Mouse (Mus musculus) lung, postnatal 0 days (tissue): ENCODE measurements around the gene Ifitm3. TPM values are rescaled to one million over a fixed set of nuclear protein-coding genes. Genes with fewer than 3 reads are reported as not detected.
"Not testable (repeated sequence)": the region's sequence is repeated elsewhere in the genome, so short reads cannot be mapped to it uniquely, and the experiment has no call there.

Experiments
- ATAC-seq: fragments of 200-750 bp; cut with Nextera tagmentation; 2 replicates; pipeline ENCODE4 v1.8.0; 2017; ENCODE audit warnings: moderate library complexity
- DNase-seq: peaks from one replicate; pipeline ENCODE4 v3.0.0-alpha.2; 2016; ENCODE audit warnings: low spot score
- H3K27ac ChIP-seq: fragments of 300-500 bp; sonication (generic); 2 replicates; pipeline ENCODE4 v1.5.1; 2014; ENCODE audit warnings: antibody characterized with exemption, mild to moderate bottlenecking, low read length, mixed read lengths
- H3K27me3 ChIP-seq: fragments of 300-500 bp; sonication (generic); replicated peaks from 2 replicates; pipeline ENCODE4 v1.6.1; 2014; ENCODE audit warnings: low read length, mixed read lengths; ENCODE audit not compliant: insufficient read depth
- H3K36me3 ChIP-seq: fragments of 300-500 bp; sonication (generic); 2 replicates; pipeline ENCODE4 v1.6.1; 2014; ENCODE audit warnings: low read length, mixed read lengths; ENCODE audit not compliant: insufficient read depth
- H3K4me1 ChIP-seq: fragments of 300-500 bp; sonication (generic); 2 replicates; pipeline ENCODE4 v1.6.1; 2014; ENCODE audit warnings: antibody characterized with exemption, low read depth, low read length, mixed read lengths; ENCODE audit not compliant: insufficient read depth
- H3K4me2 ChIP-seq: fragments of 300-500 bp; sonication (generic); replicated peaks from 2 replicates; pipeline ENCODE4 v1.6.1; 2014; ENCODE audit warnings: low read depth, mild to moderate bottlenecking, low read length, moderate library complexity, mixed read lengths
- H3K4me3 ChIP-seq: fragments of 300-500 bp; sonication (generic); 2 replicates; pipeline ENCODE4 v1.5.1; 2014; ENCODE audit warnings: low read depth, low read length
- H3K9ac ChIP-seq: fragments of 300-500 bp; sonication (generic); replicated peaks from 2 replicates; pipeline ENCODE4 v1.6.1; 2014; ENCODE audit warnings: low read depth, mild to moderate bottlenecking
- H3K9me3 ChIP-seq: fragments of 300-500 bp; sonication (generic); 2 replicates; pipeline ENCODE4 v1.6.1; 2016; ENCODE audit warnings: low read length, mixed read lengths
- CTCF ChIP-seq: IDR thresholded peaks from 2 replicates; pipeline ENCODE4 v1.5.1; 2016; ENCODE audit warnings: antibody characterized with exemption, mild to moderate bottlenecking
- EP300 ChIP-seq: IDR thresholded peaks from 2 replicates; pipeline ENCODE4 v1.6.1; 2016; ENCODE audit warnings: antibody characterized with exemption, mild to moderate bottlenecking, control low read depth
- WGBS: fragments of 180-500 bp; shearing (Covaris S2); extraction: QIAGEN DNeasy Blood & Tissue Kit; methylation state at CpG from one replicate; pipeline ENCODE4 v1.1.7; 2014; 5-methylcytosine and 5-hydroxymethylcytosine counted together
- polyA plus RNA-seq: library from polyadenylated mRNA; unstranded; fragments of >200 nt; fragmentation: Nextera tagmentation; extraction: Ambion mirVana; gene quantifications from 2 replicates; pipeline ENCODE4 v1.2.1, GENCODE M21; 2015

Ifitm3 gene
- polyA plus RNA-seq, 1 experiment from 2014 or later: 1,037 TPM

DNA sequence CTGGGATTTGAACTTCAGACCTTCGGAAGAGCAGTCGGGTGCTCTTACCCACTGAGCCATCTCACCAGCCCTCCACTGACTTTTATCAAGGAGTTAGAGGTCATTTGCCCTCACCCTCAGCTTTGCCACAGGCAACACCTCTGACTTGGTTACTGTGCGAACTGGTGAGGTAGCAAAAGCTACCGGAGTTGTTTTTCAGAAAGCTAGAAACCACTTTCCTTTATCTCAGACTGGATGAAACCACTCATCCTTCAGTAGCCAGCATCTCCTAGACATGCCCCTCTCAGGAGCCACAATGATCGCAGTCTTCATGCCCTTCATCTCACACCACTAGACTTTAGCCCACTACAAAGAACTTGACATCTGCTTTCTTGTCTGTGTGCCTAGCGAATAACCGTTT, 27.6 kb downstream of the Ifitm3 start:
- no peak for TF ChIP-seq CTCF
- TF ChIP-seq EP300: no peak

DNA sequence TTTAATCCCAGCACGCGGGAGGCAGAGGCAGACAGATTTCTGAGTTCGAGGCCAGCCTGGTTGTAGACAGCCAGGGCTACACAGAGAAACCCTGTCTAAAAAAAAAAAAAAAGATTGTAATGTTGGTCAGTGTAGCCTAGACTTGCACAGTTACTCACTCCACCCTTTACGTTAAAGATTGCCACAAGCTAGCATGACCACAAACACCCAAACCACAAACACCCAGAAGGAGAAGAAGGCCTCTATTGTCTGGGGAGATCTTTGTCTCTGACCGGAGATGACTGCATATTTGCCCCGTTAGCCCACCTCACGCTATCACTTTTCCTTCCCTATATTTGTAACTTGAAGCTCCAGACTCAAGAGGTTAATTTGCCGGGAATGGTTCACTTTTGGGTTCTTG, 28.9 kb downstream of the Ifitm3 start:
- no peak overlapping the region for H3K9ac ChIP-seq
- no peak for TF ChIP-seq CTCF
- TF ChIP-seq EP300: no peak
- no peak for DNase-seq
- H3K27me3 ChIP-seq: no peaks in the 10 kb centered on the region
- no peak overlapping the region for H3K4me3 ChIP-seq
- 86% methylated on average over 8 of the region's 8 CpGs for WGBS
- H3K4me1 ChIP-seq: no peaks in the 10 kb centered on the region
- H3K4me2 ChIP-seq: no peak overlapping the region
- no peak for ATAC-seq
- no peaks in the 10 kb centered on the region for H3K36me3 ChIP-seq
- H3K27ac ChIP-seq: no peak overlapping the region
- peaks cover 3% of the 10 kb centered on the region; the same call in 1 of the 2 replicates for H3K9me3 ChIP-seq

More for the DNA sequence above, 27.6 kb downstream of the Ifitm3 start:
- Histone ChIP-seq H3K4me3 (no peak overlapping the region), H3K36me3 (no peaks in the 10 kb centered on the region), H3K27ac (no peak overlapping the region), H3K4me2 (no peak overlapping the region), H3K4me1 (no peaks in the 10 kb centered on the region), H3K9ac (no peak overlapping the region), H3K9me3 (peaks cover 3% of the 10 kb centered on the region; the same call in 1 of the 2 replicates), H3K27me3 (no peaks in the 10 kb centered on the region)
- WGBS: 72% methylated on average over 7 of the region's 7 CpGs
- DNase-seq: no peak
- no peak for ATAC-seq

DNA sequence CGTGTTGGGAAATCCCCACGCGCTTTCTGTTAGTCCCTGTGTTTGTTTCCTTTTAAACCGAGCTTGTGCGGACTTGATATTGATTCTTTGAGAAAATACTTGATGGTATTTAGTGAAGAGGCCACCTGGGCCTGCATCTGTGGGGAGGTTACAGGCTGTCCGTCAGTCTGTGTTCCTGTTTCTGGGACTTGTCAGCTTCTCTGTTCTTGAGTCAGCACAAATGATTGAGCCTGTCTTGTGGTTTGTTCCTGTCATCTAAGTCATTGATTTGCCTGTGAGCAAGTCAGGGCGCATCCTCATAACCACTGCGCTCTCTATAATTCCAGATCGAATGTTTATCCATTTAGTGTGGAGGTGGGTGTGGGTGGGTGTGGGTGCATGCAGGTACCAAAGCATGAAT, 33.9 kb downstream of the Ifitm3 start:
- not testable (repeated sequence) for H3K4me3 ChIP-seq, H3K27ac ChIP-seq, H3K4me1 ChIP-seq, H3K9ac ChIP-seq, DNase-seq, H3K36me3 ChIP-seq, H3K4me2 ChIP-seq, H3K9me3 ChIP-seq, ATAC-seq, H3K27me3 ChIP-seq
- 80% methylated on average over 9 of the region's 9 CpGs for WGBS

DNA sequence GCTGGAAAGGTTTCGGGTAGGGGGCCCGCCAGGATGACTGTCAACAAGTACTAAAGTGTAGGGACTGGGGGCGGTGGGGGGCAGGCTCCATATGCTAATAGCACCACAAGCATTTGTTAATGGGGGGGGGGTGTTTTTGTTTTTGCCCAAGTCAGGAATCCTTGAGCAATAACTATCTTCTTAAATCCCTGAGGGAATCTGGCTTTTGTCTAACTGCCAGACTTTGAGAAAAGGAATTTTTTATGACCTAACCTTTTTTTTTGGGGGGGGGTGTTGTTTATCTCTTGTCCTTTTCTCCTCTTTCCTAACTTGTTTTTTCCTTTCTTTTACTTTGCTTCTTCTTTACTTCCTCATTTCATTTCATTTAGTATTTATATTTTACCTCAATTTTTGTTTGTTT, 35.1 kb downstream of the Ifitm3 start:
- DNase-seq (peak; percentile 81), ATAC-seq (no peak; the same call in 1 of the 2 replicates)
- H3K27ac ChIP-seq: peak overlapping the region; percentile 71
- no peaks in the 10 kb centered on the region for H3K36me3 ChIP-seq
- H3K4me2 ChIP-seq: no peak overlapping the region
- no peaks in the 10 kb centered on the region for H3K9me3 ChIP-seq
- 42% methylated on average over 3 of the region's 3 CpGs for WGBS
- peaks cover 5% of the 10 kb centered on the region; the same call in 1 of the 2 replicates for H3K4me1 ChIP-seq
- TF ChIP-seq EP300 (no peak), CTCF (no peak)
- no peak overlapping the region for H3K4me3 ChIP-seq
- no peak overlapping the region for H3K9ac ChIP-seq
- H3K27me3 ChIP-seq: no peaks in the 10 kb centered on the region

DNA sequence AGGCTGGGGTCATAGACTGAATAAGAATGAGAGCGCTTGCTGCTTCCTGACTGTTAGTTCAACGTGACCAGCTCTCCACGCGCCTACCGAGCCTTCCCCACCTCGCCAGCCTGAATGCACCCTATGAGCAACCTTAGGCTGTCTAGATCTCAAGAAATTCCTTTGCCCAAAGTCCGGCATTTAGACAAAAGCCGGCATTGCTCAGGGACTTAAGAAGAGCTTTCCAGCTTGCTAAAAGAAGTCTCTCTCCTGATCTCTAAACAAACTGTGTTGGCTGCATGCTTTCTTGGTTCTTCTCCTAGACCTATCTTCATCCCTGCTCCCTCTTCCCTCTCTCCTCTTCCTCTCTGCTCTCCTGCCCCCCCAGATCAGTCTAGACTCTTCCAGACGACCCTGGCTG, 35.6 kb downstream of the Ifitm3 start:
- TF ChIP-seq EP300 (no peak), CTCF (no peak)
- Histone ChIP-seq H3K36me3 (no peaks in the 10 kb centered on the region), H3K4me3 (no peak overlapping the region), H3K4me2 (no peak overlapping the region), H3K4me1 (peaks cover 5% of the 10 kb centered on the region; the same call in 1 of the 2 replicates), H3K9me3 (no peaks in the 10 kb centered on the region), H3K27ac (peak overlapping the region; percentile 71), H3K9ac (no peak overlapping the region), H3K27me3 (no peaks in the 10 kb centered on the region)
- no peak for DNase-seq
- ATAC-seq: no peak
- WGBS: 15% methylated on average over 9 of the region's 9 CpGs

DNA sequence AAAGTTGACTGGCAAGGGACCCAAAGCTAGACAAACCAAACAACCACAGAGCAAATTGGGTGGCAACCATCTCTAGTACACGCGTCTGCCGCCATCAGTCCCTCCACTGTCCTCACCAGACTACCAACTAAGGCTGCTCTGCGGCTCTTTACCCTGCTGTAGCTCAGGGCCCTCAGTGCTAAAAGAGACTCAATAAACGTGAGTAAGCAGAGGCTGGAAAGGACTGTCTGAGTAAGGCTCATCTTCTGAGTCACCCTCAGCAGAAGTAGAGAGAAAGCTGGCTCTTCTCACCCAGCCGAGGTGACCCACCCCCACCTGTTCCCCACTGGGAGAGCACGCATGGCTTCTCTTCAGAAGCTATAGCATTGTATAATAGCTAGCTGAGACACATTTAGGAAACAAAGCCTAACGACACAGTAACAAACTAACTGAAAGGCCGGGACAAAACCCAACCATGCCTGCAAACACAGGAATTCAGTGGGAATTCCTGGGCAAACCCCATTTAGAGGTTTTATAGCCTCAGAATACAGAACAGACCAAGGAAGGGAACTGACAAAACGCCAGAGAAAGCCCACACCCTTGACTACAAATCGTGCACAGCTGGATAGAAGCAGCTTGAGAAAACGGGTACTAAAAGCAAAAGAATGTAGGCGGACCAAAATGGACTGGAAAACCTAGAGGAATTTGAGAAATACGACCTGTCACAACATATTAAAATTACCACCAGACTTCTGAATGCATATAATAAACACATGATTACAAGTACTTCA, 37.0 kb downstream of the Ifitm3 start:
- Histone ChIP-seq H3K9me3 (no peaks in the 10 kb centered on the region), H3K27ac (peak overlapping the region; percentile 38), H3K4me1 (peaks cover 5% of the 10 kb centered on the region; the same call in 1 of the 2 replicates), H3K36me3 (no peaks in the 10 kb centered on the region), H3K9ac (no peak overlapping the region), H3K27me3 (no peaks in the 10 kb centered on the region), H3K4me2 (no peak overlapping the region), H3K4me3 (no peak overlapping the region)
- DNase-seq: peak; percentile 35
- no peak for TF ChIP-seq EP300
- no peak for TF ChIP-seq CTCF
- ATAC-seq: no peak
- WGBS: 53% methylated on average over 14 of the region's 14 CpGs
